Mouse (Mus musculus) liver, embryonic 13.5 days (tissue): ENCODE data around the gene C2. TPM values are rescaled to one million over a fixed set of nuclear protein-coding genes. Genes with fewer than 3 reads are reported as not detected.
"Not testable (repeated sequence)": the region's sequence is repeated elsewhere in the genome, so short reads cannot be mapped to it uniquely, and the experiment has no call there.

Experiments used
- ATAC-seq: fragments of 200-750 bp; cut with Nextera tagmentation; 2 replicates; pipeline ENCODE4 v1.8.0; 2017; ENCODE audit warnings: low read depth, mild to moderate bottlenecking, moderate number of reproducible peaks, moderate library complexity
- DNase-seq: peaks from one replicate; pipeline ENCODE4 v3.0.0; 2022
- H3K27ac ChIP-seq: fragments of 300-500 bp; sonication (generic); 2 replicates; pipeline ENCODE4 v1.5.1; 2015; ENCODE audit warnings: moderate library complexity, mild to moderate bottlenecking, inconsistent platforms
- H3K27me3 ChIP-seq: fragments of 300-500 bp; sonication (generic); 2 replicates; pipeline ENCODE4 v1.6.1; 2015; ENCODE audit warnings: mild to moderate bottlenecking, inconsistent platforms
- H3K36me3 ChIP-seq: fragments of 300-500 bp; sonication (generic); 2 replicates; pipeline ENCODE4 v1.6.1; 2015; ENCODE audit warnings: mild to moderate bottlenecking, inconsistent platforms
- H3K4me1 ChIP-seq: fragments of 300-500 bp; sonication (generic); replicated peaks from 2 replicates; pipeline ENCODE4 v1.6.1; 2015; ENCODE audit warnings: inconsistent platforms
- H3K4me2 ChIP-seq: fragments of 300-500 bp; sonication (generic); 2 replicates; pipeline ENCODE4 v1.6.1; 2015; ENCODE audit warnings: inconsistent platforms, mild to moderate bottlenecking, moderate library complexity
- H3K4me3 ChIP-seq: fragments of 300-500 bp; sonication (generic); replicated peaks from 2 replicates; pipeline ENCODE4 v1.5.1; 2015; ENCODE audit warnings: mild to moderate bottlenecking, inconsistent platforms
- H3K9ac ChIP-seq: fragments of 300-500 bp; sonication (generic); 2 replicates; pipeline ENCODE4 v1.6.1; 2015; ENCODE audit warnings: mild to moderate bottlenecking, inconsistent platforms
- H3K9me3 ChIP-seq: fragments of 300-500 bp; sonication (generic); replicated peaks from 2 replicates; pipeline ENCODE4 v1.6.1; 2016; ENCODE audit warnings: inconsistent platforms
- WGBS: fragments of 180-500 bp; shearing (Covaris S2); methylation state at CpG from one replicate; pipeline ENCODE4 v1.1.7; 2015; ENCODE audit not compliant: insufficient replicate concordance; 5-methylcytosine and 5-hydroxymethylcytosine counted together
- polyA plus RNA-seq: library from polyadenylated mRNA; unstranded; fragments of >200 nt; fragmentation: Nextera tagmentation; extraction: Ambion mirVana; gene quantifications from 2 replicates; pipeline ENCODE4 v1.2.1, GENCODE M21; 2015

The C2 gene
- polyA plus RNA-seq, 1 experiment from 2014 or later: 11.1 TPM

DNA sequence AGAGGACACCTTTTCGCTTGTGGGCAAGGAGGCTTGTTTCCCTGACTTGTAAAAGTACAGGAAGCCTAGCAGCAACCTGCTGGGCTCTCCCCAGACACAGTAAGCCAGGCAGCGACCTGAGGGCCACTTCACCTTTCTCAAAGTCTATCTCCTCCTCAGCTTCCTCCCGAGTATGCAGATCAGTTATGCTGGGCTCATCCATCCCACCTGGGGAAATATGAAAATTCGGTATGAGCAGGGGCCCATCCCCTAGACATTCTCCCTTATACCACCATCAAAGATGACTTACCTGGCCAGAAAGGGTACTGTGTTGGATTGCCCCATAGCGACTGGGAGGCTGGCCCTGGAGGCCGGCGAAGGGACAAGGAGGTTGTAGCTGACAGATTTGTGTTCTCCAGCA, 50.5 kb downstream of the C2 start:
- 83% methylated on average over 7 of the region's 7 CpGs for WGBS
- Histone ChIP-seq H3K9ac (no peak overlapping the region), H3K27me3 (no peaks in the 10 kb centered on the region), H3K4me2 (no peak overlapping the region), H3K9me3 (no peaks in the 10 kb centered on the region), H3K4me3 (no peak overlapping the region), H3K36me3 (peaks cover 62% of the 10 kb centered on the region), H3K4me1 (peaks cover 34% of the 10 kb centered on the region), H3K27ac (no peak overlapping the region)
- DNase-seq: no peak
- ATAC-seq: no peak

- Histone ChIP-seq H3K36me3 (peaks cover 62% of the 10 kb centered on the region), H3K4me3 (no peak overlapping the region), H3K27ac (no peak overlapping the region), H3K9me3 (no peaks in the 10 kb centered on the region), H3K4me1 (peaks cover 30% of the 10 kb centered on the region), H3K9ac (no peak overlapping the region), H3K4me2 (no peak overlapping the region), H3K27me3 (no peaks in the 10 kb centered on the region)
- WGBS: 85% methylated on average over 6 of the region's 6 CpGs
- DNase-seq (no peak), ATAC-seq (no peak)
Observed at GRCm38 (mm10) chr17:34847192-34847591, 50.9 kb downstream of the C2 start.

DNA sequence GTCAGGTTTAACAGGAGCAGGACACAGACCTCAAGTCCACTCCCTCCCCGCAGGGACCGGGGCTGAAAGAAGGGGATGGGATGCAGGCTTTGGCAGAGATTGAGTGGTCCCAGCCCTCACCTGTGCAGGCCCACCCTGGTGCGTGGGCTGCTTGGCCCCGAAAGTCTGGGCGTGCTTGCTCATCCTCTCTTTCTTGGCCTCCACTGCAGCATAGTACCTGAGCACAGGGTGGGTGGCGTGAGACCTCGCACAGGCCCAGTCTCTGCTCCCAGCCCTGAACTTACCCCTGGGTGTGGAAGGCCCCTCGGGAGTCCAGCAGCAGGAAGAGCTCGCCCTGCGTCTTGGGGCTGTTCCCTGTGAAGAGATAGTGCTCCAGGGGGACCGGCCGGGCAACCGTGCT, 53.2 kb downstream of the C2 start:
- H3K27ac ChIP-seq: no peak overlapping the region
- 86% methylated on average over 13 of the region's 13 CpGs for WGBS
- peaks cover 84% of the 10 kb centered on the region for H3K36me3 ChIP-seq
- H3K27me3 ChIP-seq: no peaks in the 10 kb centered on the region
- H3K9ac ChIP-seq: no peak overlapping the region
- no peak overlapping the region for H3K4me2 ChIP-seq
- no peak overlapping the region for H3K4me3 ChIP-seq
- peaks cover 32% of the 10 kb centered on the region for H3K4me1 ChIP-seq
- no peaks in the 10 kb centered on the region for H3K9me3 ChIP-seq
- ATAC-seq (no peak), DNase-seq (no peak)

DNA sequence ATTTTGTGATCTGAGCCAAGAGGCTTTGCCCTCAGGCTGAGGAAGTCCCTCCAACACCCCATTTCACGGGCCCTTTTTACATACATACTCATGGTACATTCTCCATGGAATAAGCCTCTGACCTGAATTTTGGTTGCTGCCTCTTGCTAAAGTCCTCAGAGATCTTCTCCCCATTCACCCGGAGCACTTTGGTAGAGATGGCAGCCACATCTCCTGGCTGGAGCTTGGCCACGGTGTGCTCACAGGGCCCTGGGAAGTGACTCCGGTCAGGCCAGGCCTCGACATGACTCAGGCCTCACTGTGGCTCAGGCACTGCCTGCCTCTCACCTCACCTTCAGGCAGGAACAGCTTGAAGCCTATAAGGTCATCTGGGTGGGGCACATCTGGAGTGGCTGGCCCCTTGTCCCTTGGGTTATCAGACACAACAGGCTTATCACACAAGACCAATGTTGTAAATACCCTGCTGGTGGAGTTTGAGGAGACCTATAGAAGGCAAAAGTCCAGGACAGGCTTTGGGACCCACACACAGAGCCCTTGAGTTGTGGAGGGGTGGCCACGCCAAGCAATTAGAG, 57.2 kb downstream of the C2 start:
- H3K9ac ChIP-seq: peak overlapping the region; percentile 47
- peaks cover 74% of the 10 kb centered on the region for H3K36me3 ChIP-seq
- 74% methylated on average over 6 of the region's 6 CpGs for WGBS
- DNase-seq (peak; percentile 32), ATAC-seq (peak; percentile 26; the same call in 1 of the 2 replicates)
- H3K4me3 ChIP-seq: no peak overlapping the region
- H3K4me1 ChIP-seq: peaks cover 45% of the 10 kb centered on the region
- H3K9me3 ChIP-seq: no peaks in the 10 kb centered on the region
- no peaks in the 10 kb centered on the region for H3K27me3 ChIP-seq
- H3K27ac ChIP-seq: peak overlapping the region; percentile 71
- H3K4me2 ChIP-seq: peak overlapping the region; percentile 24

DNA sequence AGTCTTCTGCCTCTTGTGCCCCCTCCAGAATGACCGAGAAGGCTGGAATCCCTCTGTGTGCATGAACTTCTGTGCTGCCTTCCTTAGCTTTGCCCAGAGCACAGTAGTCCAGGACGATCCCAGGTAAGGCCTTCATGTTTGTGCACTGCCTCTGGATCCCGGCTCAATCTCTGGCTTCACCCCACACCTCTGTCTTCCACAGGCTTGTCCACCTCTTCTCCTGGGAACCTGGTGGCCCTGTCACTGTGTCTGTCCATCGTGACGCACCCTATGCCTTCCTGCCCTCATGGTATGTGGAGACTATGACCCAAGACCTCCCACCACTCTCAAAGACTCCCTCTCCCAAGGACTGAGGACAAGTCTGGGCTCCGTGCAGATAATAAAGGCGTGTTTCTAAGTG, 59.3 kb downstream of the C2 start:
- Histone ChIP-seq H3K4me1 (peaks cover 52% of the 10 kb centered on the region), H3K9me3 (no peaks in the 10 kb centered on the region), H3K4me3 (peak overlapping the region; percentile 19; the same call in 1 of the 2 replicates), H3K27ac (peak overlapping the region; percentile 29), H3K36me3 (peaks cover 60% of the 10 kb centered on the region), H3K27me3 (no peaks in the 10 kb centered on the region), H3K9ac (no peak overlapping the region), H3K4me2 (peak overlapping the region; percentile 32; the same call in 1 of the 2 replicates)
- ATAC-seq (no peak), DNase-seq (no peak)
- 82% methylated on average over 7 of the region's 7 CpGs for WGBS

GRCm38 (mm10) chr17:34837464-34838324, 60.4 kb downstream of the C2 start:
- Histone ChIP-seq H3K36me3 (peaks cover 60% of the 10 kb centered on the region), H3K4me2 (peak overlapping the region; percentile 99), H3K9me3 (no peaks in the 10 kb centered on the region), H3K27me3 (no peaks in the 10 kb centered on the region), H3K4me1 (peaks cover 52% of the 10 kb centered on the region), H3K9ac (peak overlapping the region; percentile 85), H3K4me3 (peak overlapping the region; percentile 83), H3K27ac (peak overlapping the region; percentile 82)
- DNase-seq: no peak
- ATAC-seq: peak; percentile 1; the same call in 1 of the 2 replicates
- WGBS: 33% methylated on average over 43 of the region's 43 CpGs

DNA sequence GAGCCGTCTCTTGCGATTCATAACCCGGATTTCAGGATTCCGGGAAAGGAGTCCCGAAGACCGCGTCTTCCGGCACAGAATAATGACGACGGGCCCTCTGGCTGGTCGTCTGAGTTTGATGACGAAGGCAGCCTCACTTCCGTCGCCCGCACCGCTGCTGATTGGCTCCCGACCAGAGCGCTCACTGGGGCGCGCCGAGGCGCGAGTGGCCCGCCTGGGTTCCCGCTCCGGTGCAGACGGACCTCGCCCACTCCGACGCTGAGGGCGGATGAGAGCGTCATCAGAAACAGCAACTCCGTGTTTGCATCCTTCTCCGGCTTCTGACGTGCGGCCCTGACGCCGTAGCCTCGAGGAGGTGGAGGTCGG, 61.2 kb downstream of the C2 start, which contains the start of the genes Stk19 and Dxo:
Stk19 (minus strand) TSS at position 90 of the 366 bp plus-strand sequence.
Dxo (plus strand) TSS at position 164 of the 366 bp plus-strand sequence.
- Histone ChIP-seq H3K9me3 (no peaks in the 10 kb centered on the region), H3K27ac (peak within 1 kb of the TSS; percentile 82), H3K4me1 (peaks cover 52% of the 10 kb centered on the region), H3K27me3 (no peaks in the 10 kb centered on the region), H3K4me3 (peak within 1 kb of the TSS; percentile 83), H3K36me3 (peaks cover 60% of the 10 kb centered on the region), H3K4me2 (peak within 1 kb of the TSS; percentile 99), H3K9ac (peak within 1 kb of the TSS; percentile 85)
- peak; percentile 93 for ATAC-seq
- peak; percentile 96 for DNase-seq
- WGBS: under 1% methylated on average over 40 of the region's 40 CpGs

GRCm38 (mm10) chr17:34836155-34836855, 61.8 kb downstream of the C2 start:
- 5% methylated on average over 48 of the region's 48 CpGs for WGBS
- peak overlapping the region; percentile 99 for H3K4me2 ChIP-seq
- DNase-seq: peak; percentile 81

DNA sequence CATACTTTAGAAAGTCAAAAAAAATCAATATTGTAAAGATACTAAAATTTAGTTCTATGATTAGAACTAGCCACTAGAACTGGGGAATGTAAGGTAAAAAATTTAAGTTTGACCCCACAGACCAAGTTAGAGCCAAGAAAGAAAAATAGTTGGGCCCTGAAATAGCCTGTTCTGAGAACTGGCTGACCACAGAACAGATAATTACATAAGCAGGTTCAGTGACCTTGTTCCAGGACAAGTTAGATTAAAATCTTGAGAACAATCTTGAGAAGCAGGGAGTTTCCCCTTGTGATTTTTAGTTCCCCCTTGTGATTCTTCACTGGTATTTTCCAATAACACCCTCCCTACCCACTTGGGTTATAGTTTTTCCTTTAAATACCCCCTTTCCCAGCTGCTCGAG, 67.3 kb downstream of the C2 start:
- WGBS: 66% methylated on average over 1 of the region's 1 CpGs
- peaks cover 81% of the 10 kb centered on the region for H3K36me3 ChIP-seq
- H3K9me3 ChIP-seq, H3K4me3 ChIP-seq, H3K4me2 ChIP-seq, ATAC-seq, H3K9ac ChIP-seq, H3K27me3 ChIP-seq, H3K27ac ChIP-seq, DNase-seq, H3K4me1 ChIP-seq: not testable (repeated sequence)

More at GRCm38 (mm10) chr17:34836155-34836855, 61.8 kb downstream of the C2 start:
- peak overlapping the region; percentile 76 for H3K27ac ChIP-seq
- peak overlapping the region; percentile 83 for H3K4me3 ChIP-seq
- peak overlapping the region; percentile 85 for H3K9ac ChIP-seq
- peaks cover 47% of the 10 kb centered on the region for H3K4me1 ChIP-seq
- H3K9me3 ChIP-seq: no peaks in the 10 kb centered on the region
- ATAC-seq: peak; percentile 80
- no peaks in the 10 kb centered on the region for H3K27me3 ChIP-seq
- H3K36me3 ChIP-seq: peaks cover 59% of the 10 kb centered on the region

GRCm38 (mm10) chr17:34814818-34815370, 83.2 kb downstream of the C2 start:
- no peak for DNase-seq

DNA sequence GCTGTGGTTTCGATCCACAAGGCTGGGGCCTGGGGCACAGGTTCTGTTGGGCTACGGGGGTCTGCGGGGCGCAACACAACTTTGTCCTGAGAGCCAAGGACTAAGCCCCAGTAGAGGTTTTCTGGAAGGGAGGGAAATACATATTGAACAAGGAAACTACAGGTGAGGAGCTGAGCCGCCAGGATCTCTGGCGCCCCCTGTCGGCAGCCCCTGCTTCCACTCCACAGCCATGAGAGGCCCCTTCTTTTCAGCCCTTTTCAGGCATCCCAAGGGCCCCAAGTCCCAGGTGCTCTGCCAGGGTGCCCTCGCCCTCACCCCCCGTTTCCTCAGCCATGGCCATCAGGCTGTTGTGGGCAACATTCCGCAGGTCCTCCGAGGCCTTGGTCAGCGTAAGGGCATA, 84.3 kb downstream of the C2 start:
- ATAC-seq, H3K9ac ChIP-seq, H3K4me1 ChIP-seq, H3K9me3 ChIP-seq, H3K4me2 ChIP-seq, H3K27ac ChIP-seq, H3K27me3 ChIP-seq, H3K36me3 ChIP-seq, H3K4me3 ChIP-seq: not testable (repeated sequence)
- peak; percentile 19 for DNase-seq
- WGBS: 46% methylated on average over 12 of the region's 12 CpGs

More at GRCm38 (mm10) chr17:34814818-34815370, 83.2 kb downstream of the C2 start:
- Histone ChIP-seq H3K9me3 (no peaks in the 10 kb centered on the region), H3K9ac (no peak overlapping the region), H3K36me3 (no peaks in the 10 kb centered on the region), H3K4me3 (no peak overlapping the region), H3K4me2 (no peak overlapping the region), H3K4me1 (no peaks in the 10 kb centered on the region; the same call in 1 of the 2 replicates), H3K27ac (no peak overlapping the region), H3K27me3 (no peaks in the 10 kb centered on the region)
- WGBS: 63% methylated on average over 7 of the region's 7 CpGs
- no peak for ATAC-seq
